Mouse (Mus musculus) adrenal gland, postnatal 36 days (tissue): ENCODE data around the gene Uhrf1. TPM values are rescaled to one million over a fixed set of nuclear protein-coding genes. Genes with fewer than 3 reads are reported as not detected.
"Not testable (repeated sequence)": the region's sequence is repeated elsewhere in the genome, so short reads cannot be mapped to it uniquely, and the experiment has no call there.

Experiments used
- DNase-seq, 2 experiments: peaks; one replicate each; pipeline ENCODE4 v3.0.0; 2021; ENCODE audit warnings: mixed read lengths in 1 of 2
- long read RNA-seq, 2 experiments: library from polyadenylated mRNA; stranded (forward); transcript quantifications; one replicate each; pipeline ENCODE4 v2.0.0; 2021; ENCODE audit warnings: borderline sequencing depth in 2 of 2
- total RNA-seq, 2 experiments: library from RNA; stranded (reverse); gene quantifications; 2 replicates each; pipeline ENCODE4 v1.2.3; 2021

Uhrf1 gene
- total RNA-seq = 1 to 10 TPM; 5.9 to 9.4 TPM
- long read RNA-seq, experiment 1, partial matches to known transcripts = 0 of 2 reads
- long read RNA-seq, experiment 1, other reads (novel, unspliced or antisense) = 1 of 2 reads
- long read RNA-seq, experiment 2, partial matches to known transcripts = 0 of 1 reads
- long read RNA-seq, experiment 2, other reads (novel, unspliced or antisense) = 1 of 1 reads

- peak; percentile 91 to 92 for DNase-seq
Observed at GRCm38 (mm10) chr17:56303160-56303846, at the start of gene Uhrf1. Gene Uhrf1, plus strand, starts transcription at chr17:56303321.

DNA sequence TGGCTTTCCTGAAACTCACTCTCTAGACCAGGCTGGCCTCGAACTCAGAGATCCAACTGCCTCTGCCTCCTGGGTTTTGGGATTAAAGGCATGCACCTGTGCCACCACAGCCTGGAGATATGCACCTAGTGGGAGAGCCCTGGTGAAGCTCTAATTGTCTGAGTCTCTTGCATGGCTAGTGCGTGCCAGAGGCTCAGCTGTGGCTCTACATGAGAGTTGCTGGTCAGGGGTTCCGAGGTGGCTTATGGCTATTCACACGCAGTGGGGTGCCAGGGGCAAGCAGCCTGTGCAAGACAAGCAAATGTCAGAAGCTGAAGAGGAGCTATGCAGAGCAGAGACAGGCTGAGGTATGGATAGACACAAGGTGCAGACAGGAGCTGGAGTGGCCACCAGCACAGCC is 48.4 kb upstream of the Uhrf1 start:
- DNase-seq = no peak

DNA sequence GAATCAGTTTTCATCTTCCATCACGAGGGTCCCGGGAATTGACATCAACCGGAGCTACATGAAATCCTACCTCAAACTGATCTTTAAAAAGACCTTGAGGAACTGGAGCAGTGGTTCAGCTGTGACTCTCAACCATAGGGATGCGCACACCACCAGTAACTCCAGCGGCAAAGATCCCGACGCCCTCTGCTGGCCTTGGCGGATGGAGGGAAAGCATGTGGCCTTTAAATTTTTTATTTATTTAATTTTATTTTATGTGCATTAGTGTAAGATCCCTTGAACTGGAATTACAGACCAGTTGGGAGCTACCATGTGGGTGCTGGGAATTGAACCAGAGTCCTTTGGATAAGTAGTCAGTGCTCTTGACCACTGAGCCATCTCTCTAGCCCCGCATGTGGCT is 47.7 kb upstream of the Uhrf1 start:
- DNase-seq = no peak

- peak; percentile 98 to 99 for DNase-seq
Observed at GRCm38 (mm10) chr17:56255863-56256238, 47.3 kb upstream of the Uhrf1 start.

GRCm38 (mm10) chr17:56256239-56256881 is 46.8 kb upstream of the Uhrf1 start, which contains the start of gene Fem1a:
Gene Fem1a, plus strand, starts transcription at chr17:56256810.
- peak; percentile 91 to 92 for DNase-seq

GRCm38 (mm10) chr17:56257181-56257894 is 45.8 kb upstream of the Uhrf1 start:
- no peak for DNase-seq

- not testable (repeated sequence) for DNase-seq
Observed at GRCm38 (mm10) chr17:56258269-56258668, 44.9 kb upstream of the Uhrf1 start.

GRCm38 (mm10) chr17:56258812-56259211 is 44.3 kb upstream of the Uhrf1 start:
- DNase-seq = not testable (repeated sequence)

GRCm38 (mm10) chr17:56259301-56260037 is 43.7 kb upstream of the Uhrf1 start:
- DNase-seq = no peak

GRCm38 (mm10) chr17:56261166-56261565 is 42.0 kb upstream of the Uhrf1 start:
- no peak for DNase-seq

DNA sequence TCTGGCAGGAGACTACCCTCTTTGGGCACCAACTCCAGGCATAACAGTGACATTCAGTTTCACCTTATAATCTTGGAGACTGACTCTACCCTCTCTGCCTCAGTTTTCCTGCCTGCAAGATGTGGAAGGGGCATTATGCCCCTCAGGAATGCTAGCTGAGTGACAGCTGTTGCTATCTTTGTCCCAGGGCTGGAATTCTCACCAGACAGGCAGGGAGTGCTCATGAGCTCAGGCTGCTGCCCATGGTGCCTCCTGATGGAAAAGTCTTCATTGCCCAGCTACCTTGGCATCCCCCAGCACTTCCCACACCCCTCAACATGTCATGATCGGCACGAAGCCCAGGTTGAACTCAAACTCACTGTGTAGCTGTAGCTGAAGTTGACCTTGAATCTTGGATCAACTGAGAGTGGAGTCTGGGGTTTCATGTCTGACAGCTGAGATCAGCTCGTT is 40.5 kb upstream of the Uhrf1 start:
- no peak for DNase-seq

DNA sequence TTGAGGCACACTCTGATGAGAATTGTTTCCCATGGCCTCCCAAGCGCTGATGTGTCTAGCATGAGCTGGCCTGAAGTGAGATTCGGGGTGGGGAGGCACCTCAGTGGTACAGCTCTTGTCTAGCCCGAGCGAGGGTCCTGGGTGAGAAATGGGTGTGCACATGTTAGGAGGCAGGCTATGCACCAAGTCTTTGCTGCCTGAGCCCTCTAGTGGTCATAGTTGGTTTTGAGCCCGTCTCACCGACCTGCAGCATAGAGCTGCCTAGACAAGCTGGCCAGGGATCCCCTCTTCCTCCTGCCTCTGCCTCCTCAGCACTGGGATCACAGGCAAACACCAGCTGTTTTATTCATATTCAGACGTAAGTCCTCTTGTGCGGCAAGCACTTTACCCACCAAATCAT is 39.1 kb upstream of the Uhrf1 start:
- DNase-seq = peak; percentile 86 to 89

- DNase-seq = no peak
Observed at GRCm38 (mm10) chr17:56265011-56265410, 38.1 kb upstream of the Uhrf1 start.

DNA sequence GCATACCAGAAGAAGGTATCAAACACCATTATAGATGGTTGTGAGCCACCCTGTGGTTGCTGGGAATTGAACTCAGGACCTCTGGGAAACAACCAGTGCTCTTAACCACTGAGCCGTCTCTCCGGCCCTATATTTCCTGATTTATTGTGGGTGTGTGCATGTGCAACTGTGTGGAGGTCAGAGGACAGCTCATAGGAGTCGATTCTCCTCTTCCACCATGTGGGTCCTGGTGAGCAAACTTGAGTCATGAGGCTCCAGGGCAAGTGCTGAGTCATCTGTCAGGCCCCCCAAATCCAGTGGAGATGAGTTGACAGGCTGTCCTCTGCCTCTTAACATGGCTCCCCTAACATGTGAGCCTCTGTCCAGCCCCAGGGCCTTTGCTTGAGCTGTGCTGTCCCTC is 37.3 kb upstream of the Uhrf1 start:
- DNase-seq = peak; percentile 57 to 62

DNA sequence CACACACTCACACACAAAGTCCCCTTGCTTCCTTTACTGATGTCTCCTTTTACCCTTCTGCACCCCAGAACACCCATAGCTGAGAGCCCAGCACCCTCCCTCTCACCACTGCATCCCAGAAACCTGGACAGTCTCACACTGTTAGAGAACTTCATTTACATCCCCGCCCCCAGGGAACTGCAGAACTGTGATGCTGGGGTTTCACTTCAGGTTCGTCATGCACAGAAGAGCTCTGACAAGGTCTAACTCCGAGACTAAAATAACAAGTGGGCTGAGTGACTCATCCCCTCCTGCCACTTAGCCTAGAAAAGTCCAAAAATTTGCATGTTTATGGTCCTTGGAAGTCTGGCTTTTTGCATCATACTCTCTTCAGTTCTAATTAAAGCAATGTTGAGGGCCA is 36.9 kb upstream of the Uhrf1 start:
- peak; percentile 71 to 73 for DNase-seq

GRCm38 (mm10) chr17:56269153-56269630 is 33.9 kb upstream of the Uhrf1 start:
- DNase-seq = peak; percentile 46 to 73

- DNase-seq = no peak
Observed at GRCm38 (mm10) chr17:56269741-56270140, 33.4 kb upstream of the Uhrf1 start.

- no peak for DNase-seq
Observed at GRCm38 (mm10) chr17:56271609-56272253, 31.4 kb upstream of the Uhrf1 start.

DNA sequence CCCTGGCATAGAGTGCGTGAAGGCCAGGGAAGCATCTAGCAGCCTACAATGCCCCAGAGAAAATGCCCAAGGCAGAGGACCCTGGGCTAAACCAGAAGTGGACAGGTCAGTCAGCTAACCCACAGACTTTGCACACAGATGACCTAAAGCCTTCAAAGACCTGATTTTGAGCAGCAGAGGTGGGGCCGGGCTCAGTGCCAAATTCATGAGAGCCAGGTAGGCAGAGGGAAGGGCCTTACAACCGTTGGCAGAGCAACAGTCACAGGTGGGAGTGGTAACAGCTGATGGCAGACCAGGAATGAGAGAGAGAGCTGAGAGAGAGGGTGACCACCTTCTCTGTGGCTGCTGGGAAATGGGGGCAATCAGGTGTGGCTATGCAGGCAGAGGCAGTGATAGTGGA is 30.5 kb upstream of the Uhrf1 start:
- DNase-seq = no peak

DNA sequence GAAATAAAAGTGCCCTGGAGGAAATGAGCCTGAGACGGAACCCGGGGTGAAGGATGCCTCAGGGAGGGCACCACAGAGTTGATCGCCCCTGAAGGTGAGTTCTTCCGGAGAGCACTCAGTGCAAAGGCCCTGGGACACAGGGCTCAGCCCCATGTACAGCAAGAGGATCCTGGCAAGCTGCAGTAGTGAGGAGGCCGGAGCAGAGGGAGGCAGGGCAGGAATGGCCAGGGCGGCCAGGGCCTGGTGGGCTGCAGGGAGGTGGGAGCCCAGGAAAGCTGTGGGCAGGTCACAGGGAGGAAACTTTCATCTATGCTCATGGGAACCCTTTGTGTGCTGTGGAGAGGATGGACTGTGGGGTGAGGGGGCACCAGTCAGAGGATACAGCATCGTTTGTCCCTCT is 29.6 kb upstream of the Uhrf1 start:
- no peak for DNase-seq

- DNase-seq = no peak
Observed at GRCm38 (mm10) chr17:56273986-56274385, 29.1 kb upstream of the Uhrf1 start.
